Mouse (Mus musculus) heart, adult 2 months (tissue): ENCODE measurements at regions not wholly inside any gene's neighbourhood (a gene's known extent, or its start where the extent isn't known, plus 50 kb on each side); places are given as distances from the start of the nearest gene placed in this dataset.

Experiments
- DNase-seq, 2 experiments: peaks; one replicate each; pipeline ENCODE4 v3.0.0; 2021
- H3K27ac ChIP-seq: fragments of 200-600 bp; 2 replicates; pipeline ENCODE4 v1.8.1; 2022
- H3K27me3 ChIP-seq: fragments of 200-500 bp; 2 replicates; pipeline ENCODE4 v1.6.1; 2012; ENCODE audit warnings: mild to moderate bottlenecking, low read length, inconsistent platforms, mixed read lengths; ENCODE audit not compliant: control insufficient read depth, insufficient read depth
- H3K36me3 ChIP-seq: fragments of 200-500 bp; 2 replicates; pipeline ENCODE4 v1.6.1; 2012; ENCODE audit warnings: low read length, inconsistent platforms; ENCODE audit not compliant: control insufficient read depth, insufficient read depth
- H3K4me1 ChIP-seq: fragments of 200-500 bp; 2 replicates; pipeline ENCODE4 v1.6.1; 2011; ENCODE audit warnings: low read length; ENCODE audit not compliant: control insufficient read depth, insufficient read depth
- H3K4me3 ChIP-seq: fragments of 200-600 bp; 2 replicates; pipeline ENCODE4 v1.8.1; 2022
- H3K79me2 ChIP-seq: fragments of 200-500 bp; replicated peaks from 2 replicates; pipeline ENCODE4 v1.6.1; 2012; ENCODE audit warnings: mild to moderate bottlenecking, inconsistent platforms, low read length, moderate library complexity, mixed read lengths; ENCODE audit not compliant: control insufficient read depth, insufficient read depth
- H3K9ac ChIP-seq: fragments of 200-500 bp; 2 replicates; pipeline ENCODE4 v1.6.1; 2012; ENCODE audit warnings: low read depth, mild to moderate bottlenecking, control low read depth, inconsistent platforms, low read length, mixed read lengths
- CTCF ChIP-seq: fragments of 200-600 bp; IDR thresholded peaks from 2 replicates; pipeline ENCODE4 v1.8.1; 2022; ENCODE audit warnings: antibody characterized with exemption, mild to moderate bottlenecking, moderate library complexity
- EP300 ChIP-seq: fragments of 200-500 bp; IDR thresholded peaks from 2 replicates; pipeline ENCODE4 v1.6.1; 2011; ENCODE audit warnings: low read depth, low read length, control low read depth; ENCODE audit not compliant: insufficient read depth
- POLR2A ChIP-seq: fragments of 200-500 bp; IDR thresholded peaks from 2 replicates; pipeline ENCODE4 v1.6.1; 2011; ENCODE audit warnings: mild to moderate bottlenecking, low read depth, low read length, control low read depth; ENCODE audit not compliant: insufficient read depth
- WGBS: fragments of 180-500 bp; shearing (Covaris S2); methylation state at CpG from one replicate; pipeline ENCODE4 v1.1.7; 2018; 5-methylcytosine and 5-hydroxymethylcytosine counted together
- intact Hi-C: fragments of 180-260 bp; cut with DNase I; formaldehyde crosslinking; loops from one replicate; pipeline ENCODE4 v1.15.1; 2025

GRCm38 (mm10) chr8:15344151-15344550, 298.3 kb upstream of the BB014433 start:
- Histone ChIP-seq H3K79me2 (no peaks in the 10 kb centered on the region), H3K4me1 (no peaks in the 10 kb centered on the region), H3K9ac (no peak overlapping the region), H3K36me3 (no peaks in the 10 kb centered on the region), H3K27ac (no peak overlapping the region), H3K4me3 (no peak overlapping the region), H3K27me3 (no peaks in the 10 kb centered on the region)
- TF ChIP-seq CTCF (no peak), POLR2A (no peak), EP300 (no peak)
- DNase-seq = no peak
- intact Hi-C loops = no loop called here
- 77% methylated on average over 5 of the region's 5 CpGs for WGBS

GRCm38 (mm10) chr8:15343616-15344015, 297.7 kb upstream of the BB014433 start:
- no peak overlapping the region for H3K9ac ChIP-seq
- no peak overlapping the region for H3K4me3 ChIP-seq
- no peaks in the 10 kb centered on the region for H3K27me3 ChIP-seq
- TF ChIP-seq EP300 (no peak), CTCF (no peak), POLR2A (no peak)
- no peaks in the 10 kb centered on the region for H3K79me2 ChIP-seq
- no peak for DNase-seq
- WGBS = 60% methylated on average over 1 of the region's 1 CpGs
- H3K4me1 ChIP-seq = no peaks in the 10 kb centered on the region
- H3K36me3 ChIP-seq = no peaks in the 10 kb centered on the region
- intact Hi-C loops = no loop called here
- no peak overlapping the region for H3K27ac ChIP-seq

- no peaks in the 10 kb centered on the region for H3K4me1 ChIP-seq
- no peaks in the 10 kb centered on the region for H3K79me2 ChIP-seq
- 76% methylated on average over 4 of the region's 4 CpGs for WGBS
- H3K9ac ChIP-seq = no peak overlapping the region
- H3K4me3 ChIP-seq = no peak overlapping the region
- no peaks in the 10 kb centered on the region for H3K36me3 ChIP-seq
- H3K27me3 ChIP-seq = no peaks in the 10 kb centered on the region
- H3K27ac ChIP-seq = no peak overlapping the region
- TF ChIP-seq POLR2A = no peak
- no peak for TF ChIP-seq EP300
- no peak for TF ChIP-seq CTCF
- intact Hi-C loops = no loop called here
- DNase-seq = no peak
Measured at GRCm38 (mm10) chr8:15334532-15334931, 288.7 kb upstream of the BB014433 start.

DNA sequence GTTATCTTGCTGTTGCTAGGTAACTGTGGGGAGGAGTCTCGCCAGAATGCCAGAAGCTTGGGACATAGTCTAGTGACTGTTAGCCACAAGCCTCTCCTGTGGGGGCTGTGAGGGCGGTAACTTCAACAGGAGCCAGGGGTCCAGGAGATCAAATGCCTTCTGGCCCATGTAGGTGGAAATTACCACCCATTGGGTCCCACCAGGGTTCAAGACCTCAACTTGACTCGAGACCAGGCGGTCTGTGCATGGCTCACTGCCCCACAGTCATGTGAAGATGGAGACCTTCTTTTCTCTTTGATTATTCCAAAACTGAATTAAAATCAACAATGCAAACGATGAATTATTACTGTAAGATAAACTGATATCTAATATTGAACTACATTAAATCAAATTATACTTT, 281.4 kb upstream of the BB014433 start:
- Histone ChIP-seq H3K27ac (no peak overlapping the region), H3K4me1 (no peaks in the 10 kb centered on the region), H3K27me3 (0 out of 2 replicates have a peak, but pooled peaks cover 2% of the 10 kb centered on the region), H3K9ac (no peak overlapping the region), H3K79me2 (no peaks in the 10 kb centered on the region), H3K4me3 (no peak overlapping the region), H3K36me3 (no peaks in the 10 kb centered on the region)
- WGBS = 26% methylated on average over 5 of the region's 5 CpGs
- intact Hi-C loops = no loop called here
- DNase-seq = no peak
- no peak for TF ChIP-seq EP300

- Histone ChIP-seq H3K36me3 (no peaks in the 10 kb centered on the region), H3K27me3 (0 out of 2 replicates have a peak, but pooled peaks cover 2% of the 10 kb centered on the region), H3K79me2 (no peaks in the 10 kb centered on the region), H3K9ac (no peak overlapping the region), H3K4me3 (no peak overlapping the region), H3K27ac (no peak overlapping the region), H3K4me1 (no peaks in the 10 kb centered on the region)
- TF ChIP-seq POLR2A (no peak), EP300 (no peak), CTCF (no peak)
- intact Hi-C loops = no loop called here
- DNase-seq = no peak
- WGBS = 76% methylated on average over 4 of the region's 4 CpGs
Measured at GRCm38 (mm10) chr8:15323421-15323820, 277.5 kb upstream of the BB014433 start.

DNA sequence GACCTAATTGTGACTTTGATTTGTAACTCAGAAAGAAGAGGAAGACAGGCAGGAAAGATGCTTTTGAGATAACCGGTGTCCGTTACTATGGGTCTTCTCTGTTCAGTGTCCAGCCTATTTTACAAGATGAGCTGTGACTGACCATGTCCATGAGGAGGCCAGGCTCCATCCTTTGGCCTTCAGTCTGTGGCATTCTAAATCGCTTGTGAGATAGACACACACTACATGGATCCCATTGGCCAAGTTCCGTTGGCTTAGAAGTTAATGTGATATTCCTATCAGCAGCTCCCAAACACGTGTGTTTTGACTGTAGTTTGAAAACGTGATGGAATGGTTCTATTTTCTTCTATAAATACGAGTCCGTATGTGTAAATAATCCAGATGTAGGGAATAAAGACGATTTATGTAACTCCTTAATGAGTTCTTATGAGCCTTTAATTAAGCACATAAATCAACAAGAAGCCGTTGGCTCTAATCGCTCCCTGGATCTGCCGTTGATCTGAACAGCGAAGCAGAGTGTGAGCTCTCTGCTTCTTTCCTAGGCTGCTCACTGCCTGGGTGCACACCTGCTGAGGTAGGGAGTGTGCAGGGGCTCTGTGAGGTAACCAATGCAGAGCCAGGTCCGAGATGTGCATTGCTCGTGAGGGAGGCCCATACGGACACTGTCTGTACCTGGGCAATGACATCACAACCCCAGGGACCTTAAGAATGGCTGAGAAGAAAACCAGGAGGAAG, 272.4 kb upstream of the BB014433 start:
- no peaks in the 10 kb centered on the region for H3K36me3 ChIP-seq
- H3K4me1 ChIP-seq = no peaks in the 10 kb centered on the region
- TF ChIP-seq EP300 = no peak
- no peak for TF ChIP-seq POLR2A
- no peak for TF ChIP-seq CTCF
- H3K4me3 ChIP-seq = no peak overlapping the region
- 82% methylated on average over 16 of the region's 16 CpGs for WGBS
- no peak overlapping the region for H3K9ac ChIP-seq
- H3K79me2 ChIP-seq = no peaks in the 10 kb centered on the region
- no peak for DNase-seq
- H3K27ac ChIP-seq = no peak overlapping the region
- H3K27me3 ChIP-seq = 0 out of 2 replicates have a peak, but pooled peaks cover 2% of the 10 kb centered on the region
- intact Hi-C loops = no loop called here
